Mouse (Mus musculus) liver, embryonic 14.5 days (tissue): ENCODE measurements around the gene Plekhf1. TPM values are rescaled to one million over a fixed set of nuclear protein-coding genes. Genes with fewer than 3 reads are reported as not detected.

ENCODE experiments used
- ATAC-seq: fragments of 200-750 bp; cut with Nextera tagmentation; 2 replicates; pipeline ENCODE4 v1.8.0; 2017; ENCODE audit warnings: moderate number of reproducible peaks, mild to moderate bottlenecking, moderate library complexity; ENCODE audit not compliant: insufficient read depth
- DNase-seq, 3 experiments: peaks; one replicate each; pipeline ENCODE4 v3.0.0-alpha.2; 2012 to 2013; ENCODE audit warnings: low read depth in 3 of 3, low spot score in 3 of 3
- H3K27ac ChIP-seq: fragments of 300-500 bp; sonication (generic); 2 replicates; pipeline ENCODE4 v1.5.1; 2014; ENCODE audit warnings: moderate library complexity, mild to moderate bottlenecking, control low read depth, inconsistent platforms
- H3K27me3 ChIP-seq: fragments of 300-500 bp; sonication (generic); 2 replicates; pipeline ENCODE4 v1.6.1; 2014; ENCODE audit warnings: mild to moderate bottlenecking, low read length, moderate library complexity; ENCODE audit not compliant: control insufficient read depth, insufficient read depth
- H3K36me3 ChIP-seq: fragments of 300-500 bp; sonication (generic); replicated peaks from 2 replicates; pipeline ENCODE4 v1.6.1; 2014; ENCODE audit warnings: low read depth; ENCODE audit not compliant: control insufficient read depth, insufficient read depth
- H3K4me1 ChIP-seq, 2 experiments: fragments of 200-500 bp in 1 of 2; fragments of 300-500 bp in 1 of 2; sonication (generic) in 1 of 2; replicated peaks; 2 replicates each; pipeline ENCODE4 v1.6.1; 2012 to 2014; ENCODE audit warnings: antibody characterized with exemption in 1 of 2, inconsistent platforms in 1 of 2, low read length in 1 of 2; ENCODE audit not compliant: control insufficient read depth in 2 of 2, insufficient read depth in 2 of 2
- H3K4me2 ChIP-seq: fragments of 300-500 bp; sonication (generic); 2 replicates; pipeline ENCODE4 v1.6.1; 2014; ENCODE audit warnings: low read depth, mild to moderate bottlenecking, control low read depth, moderate library complexity
- H3K4me3 ChIP-seq, 2 experiments: fragments of 200-500 bp in 1 of 2; fragments of 300-500 bp in 1 of 2; sonication (generic) in 1 of 2; 2 replicates each; pipeline ENCODE4 v1.5.1; 2012 to 2014; ENCODE audit warnings: low read depth in 2 of 2, low read length in 2 of 2, mild to moderate bottlenecking in 2 of 2, control low read depth in 1 of 2, inconsistent platforms in 1 of 2, moderate library complexity in 1 of 2; ENCODE audit not compliant: insufficient read depth in 1 of 2
- H3K9ac ChIP-seq: fragments of 300-500 bp; sonication (generic); replicated peaks from 2 replicates; pipeline ENCODE4 v1.6.1; 2014; ENCODE audit warnings: mild to moderate bottlenecking, control low read depth, moderate library complexity
- H3K9me3 ChIP-seq: fragments of 300-500 bp; sonication (generic); 2 replicates; pipeline ENCODE4 v1.6.1; 2016; ENCODE audit warnings: low read length, mixed read lengths; ENCODE audit not compliant: control insufficient read depth
- CTCF ChIP-seq: IDR thresholded peaks from 2 replicates; pipeline ENCODE4 v1.5.1; 2016; ENCODE audit warnings: antibody characterized with exemption, low read depth, control low read depth
- EP300 ChIP-seq: IDR thresholded peaks from 2 replicates; pipeline ENCODE4 v1.6.1; 2016; ENCODE audit warnings: antibody characterized with exemption, low read depth
- WGBS: fragments of 180-500 bp; shearing (Covaris S2); extraction: QIAGEN DNeasy Blood & Tissue Kit; methylation state at CpG from one replicate; pipeline ENCODE4 v1.1.7; 2014; ENCODE audit not compliant: insufficient replicate concordance; 5-methylcytosine and 5-hydroxymethylcytosine counted together
- polyA plus RNA-seq, 2 experiments: library from polyadenylated mRNA; depleted of rRNA in 1 of 2; stranded (reverse) in 1 of 2; unstranded in 1 of 2; fragments of >200 nt; fragmentation: Nextera tagmentation in 1 of 2; extraction: Ambion mirVana in 1 of 2; gene quantifications; 2 replicates each; pipeline versions ENCODE4 v1.2.1 to v1.2.3; 2012 to 2014

The Plekhf1 gene
- polyA plus RNA-seq, 2 experiments, result 0.26 to 0.37 TPM

DNA sequence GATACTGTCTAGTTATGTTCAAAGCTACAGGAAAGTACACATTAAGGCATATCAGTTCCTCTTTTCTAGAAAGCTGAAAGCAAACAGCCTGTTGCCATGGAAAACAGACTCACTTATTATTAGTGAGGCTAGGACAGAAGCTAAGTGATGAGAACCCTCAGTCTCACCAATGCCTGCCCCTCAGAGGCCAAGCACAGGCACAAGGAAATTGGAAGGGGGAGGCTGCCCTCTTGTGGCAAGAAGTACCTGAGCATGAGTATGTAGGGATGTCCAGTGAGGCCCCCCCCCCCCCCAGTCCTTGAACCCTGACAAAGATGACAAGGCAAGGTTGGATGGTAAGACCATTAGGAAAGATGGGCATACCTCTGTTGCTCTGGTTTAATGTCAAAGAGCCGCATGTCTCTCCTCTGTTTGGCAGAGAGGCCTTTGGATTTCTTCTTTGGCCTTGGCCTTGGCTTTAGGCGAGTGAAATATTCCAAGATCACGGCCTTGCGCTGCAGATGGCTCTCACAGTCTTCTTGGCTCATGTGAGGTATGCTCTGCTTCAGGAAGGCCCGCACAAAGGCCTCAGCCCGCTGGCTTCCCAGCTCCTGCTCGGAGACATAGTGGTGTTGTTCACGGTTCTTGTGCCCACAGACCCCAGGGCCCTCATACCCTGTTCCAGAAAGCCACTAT is 39.3 kb upstream of the Plekhf1 start:
- Histone ChIP-seq H3K4me1 (peaks cover 11 to 12% of the 10 kb centered on the region in 2 experiments), H3K27me3 (no peaks in the 10 kb centered on the region), H3K4me2 (no peak overlapping the region), H3K4me3 (no peak overlapping the region), H3K36me3 (peaks cover 9% of the 10 kb centered on the region), H3K27ac (no peak overlapping the region), H3K9ac (no peak overlapping the region), H3K9me3 (no peaks in the 10 kb centered on the region)
- ATAC-seq, result no peak
- 73% methylated on average over 8 of the region's 8 CpGs for WGBS
- TF ChIP-seq EP300 (no peak), CTCF (peak; percentile 62)
- no peak for DNase-seq

- no peaks in the 10 kb centered on the region for H3K27me3 ChIP-seq
- H3K4me3 ChIP-seq, result no peak overlapping the region
- H3K27ac ChIP-seq, result no peak overlapping the region
- 87% methylated on average over 5 of the region's 5 CpGs for WGBS
- H3K9me3 ChIP-seq, result no peaks in the 10 kb centered on the region
- TF ChIP-seq EP300, result no peak
- no peak for TF ChIP-seq CTCF
- no peak overlapping the region for H3K4me2 ChIP-seq
- peaks cover 9% of the 10 kb centered on the region for H3K36me3 ChIP-seq
- H3K4me1 ChIP-seq, result no peaks in the 10 kb centered on the region
- no peak for DNase-seq
- no peak overlapping the region for H3K9ac ChIP-seq
- ATAC-seq, result no peak
These were observed 34.6 kb upstream of the Plekhf1 start for GRCm38 (mm10) chr7:38262406-38262805.

DNA sequence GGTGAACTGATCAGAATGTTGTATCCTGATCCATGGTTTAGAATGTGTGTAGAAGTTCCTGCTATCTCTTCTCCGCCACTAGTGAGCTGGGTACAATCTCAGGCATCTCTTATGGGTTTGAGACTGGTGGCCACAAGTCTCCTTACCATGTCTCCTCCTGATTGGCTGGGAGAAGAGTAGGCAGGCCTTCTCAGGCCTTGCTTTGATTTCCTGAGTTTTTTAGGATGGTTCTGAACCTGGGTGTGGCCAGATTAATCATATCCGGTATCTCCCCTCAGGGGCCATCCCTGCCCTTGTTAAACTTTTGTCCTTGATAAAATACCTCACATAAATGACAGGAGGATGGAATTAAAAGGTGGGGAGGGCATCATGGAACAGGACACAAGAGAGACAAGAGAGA is 31.8 kb upstream of the Plekhf1 start:
- no peak overlapping the region for H3K4me2 ChIP-seq
- no peak for ATAC-seq
- no peak overlapping the region for H3K9ac ChIP-seq
- H3K4me1 ChIP-seq, result no peaks in the 10 kb centered on the region
- TF ChIP-seq EP300 (no peak), CTCF (no peak)
- no peaks in the 10 kb centered on the region for H3K27me3 ChIP-seq
- DNase-seq, result no peak
- H3K27ac ChIP-seq, result no peak overlapping the region
- H3K4me3 ChIP-seq, result no peak overlapping the region
- H3K36me3 ChIP-seq, result peaks cover 4% of the 10 kb centered on the region
- no peaks in the 10 kb centered on the region for H3K9me3 ChIP-seq
- WGBS, result 67% methylated on average over 2 of the region's 2 CpGs

DNA sequence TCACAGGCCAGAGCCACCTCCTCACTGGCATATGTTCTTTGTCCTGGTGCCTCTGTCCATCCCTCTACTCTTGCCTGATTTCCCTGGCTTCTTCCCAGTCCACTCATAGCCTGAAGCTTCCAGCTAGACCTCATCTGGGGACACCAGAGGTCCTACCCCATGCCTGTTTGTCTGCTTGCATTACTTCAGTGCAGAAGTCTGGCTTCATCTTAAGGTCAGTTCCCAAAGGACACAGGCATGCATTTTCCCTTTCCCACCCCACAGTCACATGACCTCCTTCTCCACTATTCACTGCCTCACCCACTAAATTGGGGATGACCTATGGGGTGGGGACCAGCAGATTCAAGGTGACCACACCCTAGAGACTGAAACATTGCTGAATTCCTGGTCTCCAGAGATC is 25.6 kb upstream of the Plekhf1 start:
- DNase-seq (no peak), ATAC-seq (no peak)
- H3K4me2 ChIP-seq, result no peak overlapping the region
- no peak for TF ChIP-seq EP300
- TF ChIP-seq CTCF, result no peak
- H3K4me1 ChIP-seq, result no peaks in the 10 kb centered on the region
- no peaks in the 10 kb centered on the region for H3K9me3 ChIP-seq
- no peak overlapping the region for H3K9ac ChIP-seq
- no peaks in the 10 kb centered on the region for H3K36me3 ChIP-seq
- H3K27me3 ChIP-seq, result no peaks in the 10 kb centered on the region
- H3K27ac ChIP-seq, result no peak overlapping the region
- H3K4me3 ChIP-seq, result no peak overlapping the region

DNA sequence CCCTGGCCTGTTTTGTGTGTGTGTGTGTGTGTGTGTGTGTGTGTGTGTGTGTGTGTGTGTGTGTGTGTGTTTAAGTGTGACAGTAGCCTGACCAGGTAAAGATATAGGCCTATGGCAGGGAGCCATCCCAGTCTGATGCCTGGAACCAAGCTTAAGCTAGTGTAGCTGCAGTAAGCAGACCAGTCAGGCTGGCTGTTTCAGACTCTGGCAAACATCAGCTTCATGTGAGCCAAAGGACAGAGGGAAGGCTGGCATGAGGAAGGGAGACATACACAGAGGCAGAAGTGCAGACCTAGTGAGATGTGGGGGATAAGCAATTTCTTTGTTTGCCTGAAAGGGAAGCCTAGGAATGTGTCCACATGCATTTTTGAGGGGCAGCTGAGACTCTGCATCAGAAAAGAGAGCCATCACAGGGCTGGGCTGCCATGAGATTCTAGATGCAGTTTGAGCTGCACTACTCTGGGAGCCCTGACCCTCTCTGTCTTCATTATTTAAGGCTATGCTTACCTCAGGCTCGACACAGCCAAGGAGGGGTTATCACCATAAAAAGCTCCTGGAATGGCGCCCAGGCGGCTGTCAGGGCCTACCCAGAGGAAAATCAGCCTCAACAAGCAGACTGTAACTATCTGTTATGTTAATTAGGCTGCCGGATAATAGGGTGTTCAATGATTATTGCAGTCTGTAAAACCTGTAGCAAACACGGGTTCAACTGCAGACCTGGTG is 23.8 kb upstream of the Plekhf1 start:
- H3K27me3 ChIP-seq, result no peaks in the 10 kb centered on the region
- no peaks in the 10 kb centered on the region for H3K4me1 ChIP-seq
- H3K9me3 ChIP-seq, result no peaks in the 10 kb centered on the region
- ATAC-seq (no peak), DNase-seq (no peak)
- no peaks in the 10 kb centered on the region for H3K36me3 ChIP-seq
- H3K4me2 ChIP-seq, result no peak overlapping the region
- H3K27ac ChIP-seq, result no peak overlapping the region
- TF ChIP-seq EP300 (no peak), CTCF (no peak)
- WGBS, result 41% methylated on average over 5 of the region's 5 CpGs
- H3K4me3 ChIP-seq, result no peak overlapping the region
- no peak overlapping the region for H3K9ac ChIP-seq
